Mouse (Mus musculus) cerebellum, adult 9-10 months (tissue): Measurements from ENCODE around the gene Smarcd3.

Source experiments
- DNase-seq: peaks from one replicate; pipeline ENCODE4 v3.0.0; 2022

Smarcd3 gene

DNA sequence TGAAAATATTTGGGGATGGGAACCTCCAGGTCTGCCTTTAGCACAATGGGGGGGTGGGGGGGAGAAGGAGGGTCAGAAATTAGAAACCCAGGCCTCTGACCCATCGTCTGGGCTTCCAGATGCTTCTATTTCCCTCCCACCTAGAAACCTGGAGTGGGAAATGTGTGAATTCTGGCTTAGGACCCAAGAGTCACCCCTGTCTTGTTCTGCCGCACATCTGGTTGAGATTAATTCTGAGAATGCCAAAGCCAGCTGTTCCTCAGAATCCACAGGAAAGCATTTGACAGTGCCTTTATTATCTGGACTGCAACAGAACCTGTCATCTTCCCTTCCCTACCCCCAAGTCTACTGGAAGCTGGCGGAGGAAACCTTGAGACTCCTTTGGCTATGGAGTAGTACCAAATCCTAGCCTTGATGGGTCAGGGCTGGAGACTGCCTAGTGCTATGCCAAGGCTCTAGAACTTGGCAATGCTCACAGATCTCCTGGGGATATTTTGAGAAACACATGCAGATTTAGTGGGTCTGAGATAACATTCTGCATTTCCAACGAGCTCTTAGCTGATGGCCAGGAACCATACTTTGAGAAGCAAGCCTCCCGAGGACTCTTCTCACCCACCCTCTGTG, 70.5 kb downstream of the Smarcd3 start:
- no peak for DNase-seq

DNA sequence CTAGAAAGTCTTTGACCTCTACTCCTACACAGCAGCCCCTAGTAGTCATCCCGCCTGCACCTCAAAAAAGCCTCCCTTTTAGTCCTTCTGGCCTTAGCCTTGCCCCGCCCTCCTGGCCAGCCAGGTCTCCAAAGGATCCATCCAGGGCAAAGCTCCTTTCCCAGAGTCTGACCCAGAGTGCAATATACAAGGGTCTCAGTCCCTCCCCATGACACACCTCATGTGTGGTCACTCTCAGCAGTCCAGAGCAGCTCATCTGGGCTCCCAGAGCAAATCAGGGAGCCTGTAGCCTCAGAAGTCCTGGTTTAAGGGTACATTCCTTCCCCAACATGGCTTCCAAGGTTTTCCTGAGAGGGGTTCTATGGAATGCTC, 72.9 kb downstream of the Smarcd3 start:
- DNase-seq, result no peak

DNA sequence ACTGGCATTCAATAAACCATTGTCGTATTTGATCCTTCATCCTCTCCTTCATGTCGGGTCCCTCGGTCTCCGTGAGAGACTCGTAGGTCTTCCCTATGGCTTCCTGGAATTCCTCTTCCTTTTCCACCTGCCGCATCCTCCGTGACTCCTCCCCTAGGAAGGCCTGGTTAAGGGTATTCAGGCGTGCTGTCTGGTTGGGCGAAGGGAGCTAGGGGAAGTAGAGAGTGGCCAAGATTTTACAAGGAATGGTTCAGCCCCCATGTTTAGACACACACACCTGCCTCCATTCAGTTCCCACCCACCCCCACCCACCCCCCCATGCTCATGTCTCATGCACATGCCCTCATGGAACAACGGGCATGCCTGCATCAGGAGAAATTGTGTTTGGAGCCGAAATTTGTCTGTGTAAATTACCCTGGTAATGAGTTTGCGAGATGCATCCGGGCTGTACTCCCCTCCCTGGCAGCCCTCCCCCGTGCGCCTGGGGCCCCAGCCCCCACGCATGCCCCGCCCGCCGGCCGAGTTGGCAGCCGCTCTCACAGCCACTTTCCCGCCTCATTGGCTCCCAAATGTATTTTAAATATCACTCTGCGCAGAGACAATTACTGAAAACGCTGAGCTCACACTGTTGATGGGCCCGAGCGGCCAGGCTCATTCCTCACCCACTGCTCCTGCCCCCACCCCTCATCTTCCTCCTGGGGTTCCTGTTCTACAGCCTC, 73.5 kb downstream of the Smarcd3 start:
- DNase-seq, result no peak

DNA sequence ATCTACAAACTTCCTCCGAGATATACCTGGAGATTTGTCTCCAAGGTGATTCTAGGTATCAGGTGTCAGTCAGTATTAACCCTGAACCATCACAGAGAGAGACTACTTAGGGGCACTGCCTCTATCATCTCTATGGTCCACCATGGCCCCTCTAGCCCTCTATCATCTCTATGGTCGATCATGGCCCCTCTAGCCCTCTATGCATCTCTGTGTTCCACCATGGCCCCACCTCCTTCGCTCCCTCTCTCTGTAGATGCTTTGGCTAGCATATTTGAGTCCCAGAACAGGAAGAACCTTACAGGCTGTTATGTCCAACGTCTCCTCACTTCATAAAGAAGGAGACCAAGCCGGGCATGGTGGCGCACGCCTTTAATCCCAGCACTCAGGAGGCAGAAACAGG, 81.6 kb downstream of the Smarcd3 start:
- DNase-seq, result no peak

DNA sequence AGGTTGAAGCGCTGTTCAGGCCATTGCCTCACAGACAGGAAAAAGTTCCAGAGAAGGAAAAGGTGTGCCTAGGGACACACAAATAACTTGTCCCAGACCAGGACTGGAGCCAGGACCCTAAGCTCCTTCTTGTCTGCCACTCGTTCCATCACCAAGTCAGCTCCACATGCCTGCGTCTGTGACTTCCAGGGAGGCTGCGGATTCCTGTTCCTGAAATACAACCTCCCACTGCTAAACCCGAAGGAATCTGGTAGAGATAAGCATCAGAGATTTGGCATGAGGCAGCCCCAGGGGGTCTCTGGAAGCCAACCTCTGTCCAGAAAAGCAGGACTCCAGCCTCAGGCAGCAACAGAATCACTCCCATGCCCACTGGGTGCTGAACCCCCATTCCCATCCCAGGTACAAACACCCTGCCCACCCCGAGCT, 83.1 kb downstream of the Smarcd3 start:
- no peak for DNase-seq
